In genomic region chr17:27431049-27431839, GRCm38 (mm10) we compare ENCODE assay signal across 18 mouse cellular contexts.
DNase-seq lines count a peak whose midpoint lies in the region; ATAC-seq and TF ChIP-seq lines count a peak whose summit lies in the region.
"Had no signal": no experiment of that assay in that cellular context is flagged by ENCODE, and none has a peak within 500 bp of the region (broad histone marks: within the 10 kb centered on the region; RNA-seq: fewer than 3 reads in every experiment).

No protein-coding gene starts in this region.

- H3K27me3 ChIP-seq in forebrain, embryonic 10.5 days (ENCODE audit: poor library complexity, severe bottlenecking) = peaks cover 32% of the 10 kb centered on the region
- no peaks in the 10 kb centered on the region; the same call in 1 of the 2 replicates for H3K27me3 ChIP-seq in forebrain, embryonic 11.5 days (ENCODE audit: control insufficient read depth, insufficient read depth, low read length)
- peaks cover 3% of the 10 kb centered on the region; the same call in 1 of the 2 replicates for H3K27me3 ChIP-seq in midbrain, embryonic 13.5 days
- no peaks in the 10 kb centered on the region for H3K27me3 ChIP-seq in midbrain, embryonic 15.5 days (replicated peaks)
- H3K27me3 ChIP-seq in intestine, postnatal 0 days (replicated peaks; ENCODE audit: control insufficient read depth, insufficient read depth, low read length) = no peaks in the 10 kb centered on the region
- no peaks in the 10 kb centered on the region for H3K27me3 ChIP-seq in thymus, adult 2 months (ENCODE audit: control insufficient read depth, insufficient read depth, low read length)

- 85% methylated on average over 26 of the region's 26 CpGs for WGBS in forebrain, embryonic 10.5 days
- 88% methylated on average over 26 of the region's 26 CpGs for WGBS in forebrain, embryonic 11.5 days
- WGBS in midbrain, embryonic 13.5 days = 83% methylated on average over 26 of the region's 26 CpGs
- WGBS in midbrain, embryonic 15.5 days = 88% methylated on average over 26 of the region's 26 CpGs
- 63% methylated on average over 26 of the region's 26 CpGs for WGBS in intestine, postnatal 0 days
- 96% methylated on average over 26 of the region's 26 CpGs for WGBS in thymus, adult 2 months

- no peak overlapping the region for H3K9ac ChIP-seq in forebrain, embryonic 11.5 days (ENCODE audit: low read length)
- H3K9ac ChIP-seq in midbrain, embryonic 13.5 days (replicated peaks) = no peak overlapping the region
- no peak overlapping the region for H3K9ac ChIP-seq in midbrain, embryonic 15.5 days
- H3K9ac ChIP-seq in intestine, postnatal 0 days (ENCODE audit: low read depth, low read length) = no peak overlapping the region
- H3K9ac ChIP-seq: forebrain, embryonic 13.5 days; heart, embryonic 13.5 days; limb, embryonic 15.5 days had no signal

- H3K4me3 ChIP-seq in forebrain, embryonic 10.5 days = no peak overlapping the region
- no peak overlapping the region for H3K4me3 ChIP-seq in forebrain, embryonic 11.5 days (ENCODE audit: low read depth, low read length)
- no peak overlapping the region for H3K4me3 ChIP-seq in midbrain, embryonic 13.5 days (replicated peaks)
- no peak overlapping the region for H3K4me3 ChIP-seq in midbrain, embryonic 15.5 days
- H3K4me3 ChIP-seq in intestine, postnatal 0 days (ENCODE audit: low read depth, low read length) = no peak overlapping the region
- H3K4me3 ChIP-seq in thymus, adult 2 months (ENCODE audit: control insufficient read depth, insufficient read depth, low read length) = no peak overlapping the region
- H3K4me3 ChIP-seq: forebrain, embryonic 13.5 days; heart, embryonic 13.5 days; limb, embryonic 15.5 days had no signal

- H3K36me3 ChIP-seq in forebrain, embryonic 10.5 days (replicated peaks) = no peaks in the 10 kb centered on the region
- H3K36me3 ChIP-seq in forebrain, embryonic 11.5 days (ENCODE audit: control insufficient read depth, insufficient read depth, low read length) = no peaks in the 10 kb centered on the region
- peaks cover 15% of the 10 kb centered on the region for H3K36me3 ChIP-seq in midbrain, embryonic 13.5 days
- H3K36me3 ChIP-seq in midbrain, embryonic 15.5 days (replicated peaks) = no peaks in the 10 kb centered on the region
- H3K36me3 ChIP-seq in intestine, postnatal 0 days (ENCODE audit: control insufficient read depth, insufficient read depth) = no peaks in the 10 kb centered on the region
- H3K36me3 ChIP-seq in thymus, adult 2 months (ENCODE audit: control insufficient read depth, insufficient read depth, low read length) = no peaks in the 10 kb centered on the region
- H3K36me3 ChIP-seq: heart, embryonic 13.5 days; limb, embryonic 15.5 days had no signal

- H3K4me1 ChIP-seq in forebrain, embryonic 10.5 days = peaks cover 58% of the 10 kb centered on the region
- peaks cover 15% of the 10 kb centered on the region for H3K4me1 ChIP-seq in forebrain, embryonic 11.5 days (replicated peaks; ENCODE audit: control insufficient read depth, insufficient read depth, low read length)
- peaks cover 44% of the 10 kb centered on the region for H3K4me1 ChIP-seq in midbrain, embryonic 13.5 days (replicated peaks)
- H3K4me1 ChIP-seq in midbrain, embryonic 15.5 days = peaks cover 25% of the 10 kb centered on the region
- H3K4me1 ChIP-seq in intestine, postnatal 0 days (replicated peaks; ENCODE audit: control insufficient read depth, insufficient read depth, low read length) = no peaks in the 10 kb centered on the region
- peaks cover 18% of the 10 kb centered on the region for H3K4me1 ChIP-seq in thymus, adult 2 months (replicated peaks; ENCODE audit: control insufficient read depth, insufficient read depth, low read length)
- H3K4me1 ChIP-seq: heart, embryonic 13.5 days had no signal

- no peak for TF ChIP-seq POLR2A in thymus, adult 2 months (IDR thresholded peaks at IDR 0.05; ENCODE audit: control insufficient read depth, extremely low read depth, insufficient read depth, low read length, poor library complexity)

- no peak overlapping the region for H3K4me2 ChIP-seq in forebrain, embryonic 11.5 days (ENCODE audit: low read depth, low read length, severe bottlenecking)
- no peak overlapping the region for H3K4me2 ChIP-seq in midbrain, embryonic 13.5 days (replicated peaks)
- no peak overlapping the region for H3K4me2 ChIP-seq in midbrain, embryonic 15.5 days
- H3K4me2 ChIP-seq in intestine, postnatal 0 days (replicated peaks; ENCODE audit: low read depth) = peak overlapping the region; percentile 17; the same call in 1 of the 2 replicates
- H3K4me2 ChIP-seq: forebrain, embryonic 13.5 days; heart, embryonic 13.5 days; limb, embryonic 15.5 days had no signal

- ATAC-seq in forebrain, embryonic 11.5 days (replicated peaks; ENCODE audit: low FRiP score) = no peak
- ATAC-seq in midbrain, embryonic 13.5 days = 0 out of 2 replicates have a peak, but pooled peaks have one; percentile 10
- no peak for ATAC-seq in midbrain, embryonic 15.5 days (replicated peaks)
- peak; percentile 80 for ATAC-seq in intestine, postnatal 0 days
- ATAC-seq: forebrain, embryonic 13.5 days; lung, postnatal 0 days had no signal

- TF ChIP-seq CTCF in intestine, postnatal 0 days (IDR thresholded peaks at IDR 0.05; ENCODE audit: low read depth) = no peak
- TF ChIP-seq CTCF in thymus, adult 2 months (IDR thresholded peaks at IDR 0.05; ENCODE audit: borderline replicate concordance, control insufficient read depth, extremely low read depth, insufficient read depth, low read length, poor library complexity) = no peak

- DNase-seq in forebrain, embryonic 10.5 days (ENCODE audit: extremely low spot score, low spot score) = no peak
- no peak for DNase-seq in forebrain, embryonic 11.5 days (ENCODE audit: low spot score)
- DNase-seq in cerebellum, adult 9-11 months = peak; percentile 52
- DNase-seq in thymus, adult 2 months = no peak
- DNase-seq in right cerebral cortex, postnatal 4 days = no peak
- DNase-seq: adrenal gland, postnatal 25 days; B cell, adult 2 months; kidney, adult 18-20 months; layer of hippocampus, postnatal 36 days; thymus, postnatal 14 days had no signal

- H3K9me3 ChIP-seq in forebrain, embryonic 10.5 days = peaks cover 19% of the 10 kb centered on the region; the same call in 1 of the 2 replicates
- H3K9me3 ChIP-seq in forebrain, embryonic 11.5 days (ENCODE audit: control insufficient read depth, low read length) = no peaks in the 10 kb centered on the region; the same call in 1 of the 2 replicates
- peaks cover 11% of the 10 kb centered on the region for H3K9me3 ChIP-seq in midbrain, embryonic 13.5 days
- no peaks in the 10 kb centered on the region for H3K9me3 ChIP-seq in midbrain, embryonic 15.5 days
- peaks cover 11% of the 10 kb centered on the region for H3K9me3 ChIP-seq in intestine, postnatal 0 days (ENCODE audit: control insufficient read depth)

- 0 out of 2 replicates have a peak overlapping the region, but pooled peaks have one; percentile 72 for H3K27ac ChIP-seq in forebrain, embryonic 10.5 days
- no peak overlapping the region for H3K27ac ChIP-seq in forebrain, embryonic 11.5 days (ENCODE audit: low read depth, low read length)
- no peak overlapping the region for H3K27ac ChIP-seq in midbrain, embryonic 13.5 days
- H3K27ac ChIP-seq in midbrain, embryonic 15.5 days = no peak overlapping the region
- H3K27ac ChIP-seq in intestine, postnatal 0 days (ENCODE audit: low read depth, low read length) = 0 out of 2 replicates have a peak overlapping the region, but pooled peaks have one; percentile 11
- no peak overlapping the region for H3K27ac ChIP-seq in thymus, adult 2 months (ENCODE audit: control insufficient read depth, insufficient read depth, low read length)
- H3K27ac ChIP-seq: forebrain, embryonic 13.5 days; heart, embryonic 13.5 days; kidney, postnatal 0 days; limb, embryonic 15.5 days had no signal

Comparison
In these comparisons a context has a peak if more than half of its experiments do, and no peak if none do; other contexts are left out.
1. H3K27ac ChIP-seq: peak in forebrain, embryonic 10.5 days (single experiment) and intestine, postnatal 0 days (single experiment); none in forebrain, embryonic 11.5 days (single experiment), midbrain, embryonic 13.5 days (single experiment), midbrain, embryonic 15.5 days (single experiment) and thymus, adult 2 months (single experiment).
2. ATAC-seq: peak in midbrain, embryonic 13.5 days (single experiment) and intestine, postnatal 0 days (single experiment); none in forebrain, embryonic 11.5 days (single experiment) and midbrain, embryonic 15.5 days (single experiment).